ENCODE assay signal across 13 mouse cellular contexts in genomic region chr14:19968321-19969010, GRCm38 (mm10). TPM values are rescaled to one million over a fixed set of nuclear protein-coding genes. Genes with fewer than 3 reads are reported as not detected.
DNase-seq lines count a peak whose midpoint lies in the region; ATAC-seq and TF ChIP-seq lines count a peak whose summit lies in the region.
"Had no signal": no experiment of that assay in that cellular context is flagged by ENCODE, and none has a peak within 500 bp of the region (broad histone marks: within the 10 kb centered on the region; RNA-seq: fewer than 3 reads in every experiment).

No protein-coding gene starts in this region.

- no peaks in the 10 kb centered on the region for H3K36me3 ChIP-seq in liver, embryonic 16.5 days (ENCODE audit: control insufficient read depth, insufficient read depth)
- H3K36me3 ChIP-seq in heart, embryonic 12.5 days = no peaks in the 10 kb centered on the region
- H3K36me3 ChIP-seq: limb, embryonic 13.5 days had no signal

- no peak overlapping the region; the same call in 1 of the 2 replicates for H3K4me2 ChIP-seq in liver, embryonic 16.5 days (ENCODE audit: low read depth, low read length)
- no peak overlapping the region for H3K4me2 ChIP-seq in heart, embryonic 12.5 days
- H3K4me2 ChIP-seq: limb, embryonic 13.5 days had no signal

- WGBS in bone marrow, adult 2 months = 13% methylated on average over 7 of the region's 7 CpGs
- 33% methylated on average over 7 of the region's 7 CpGs for whole genome bisulfite sequencing in liver, embryonic 16.5 days (ENCODE audit: insufficient replicate concordance)
- 71% methylated on average over 7 of the region's 7 CpGs for WGBS in heart, embryonic 12.5 days

- TF ChIP-seq POLR2A in bone marrow, adult 2 months (IDR thresholded peaks at IDR 0.05; ENCODE audit: borderline replicate concordance, control insufficient read depth, low read depth, low read length) = no peak

- peaks cover 7% of the 10 kb centered on the region for H3K4me1 ChIP-seq in bone marrow, adult 2 months (ENCODE audit: control insufficient read depth, insufficient read depth, low read length)
- H3K4me1 ChIP-seq in liver, embryonic 16.5 days (ENCODE audit: control insufficient read depth, low read depth, low read length) = no peaks in the 10 kb centered on the region; the same call in 1 of the 2 replicates
- H3K4me1 ChIP-seq in heart, embryonic 12.5 days (replicated peaks) = peaks cover 23% of the 10 kb centered on the region

- no peak for TF ChIP-seq CTCF in bone marrow, adult 2 months (IDR thresholded peaks at IDR 0.05; ENCODE audit: control insufficient read depth, insufficient read depth, low read length)

- H3K9ac ChIP-seq in liver, embryonic 16.5 days (ENCODE audit: low read depth, low read length) = no peak overlapping the region
- H3K9ac ChIP-seq in heart, embryonic 12.5 days = no peak overlapping the region
- H3K9ac ChIP-seq: limb, embryonic 13.5 days had no signal

- peak overlapping the region; percentile 72 for H3K27ac ChIP-seq in bone marrow, adult 2 months (ENCODE audit: control insufficient read depth, insufficient read depth, low read depth, low read length, poor library complexity)
- H3K27ac ChIP-seq in liver, embryonic 16.5 days (ENCODE audit: low read length) = peak overlapping the region; percentile 60
- no peak overlapping the region for H3K27ac ChIP-seq in heart, embryonic 12.5 days (ENCODE audit: poor library complexity, severe bottlenecking)
- H3K27ac ChIP-seq: kidney, postnatal 0 days; limb, embryonic 13.5 days had no signal

- intact Hi-C loops in heart, postnatal 36 days (cut with DNase I) = no loop called here

- H3K9me3 ChIP-seq in liver, embryonic 16.5 days (replicated peaks; ENCODE audit: control insufficient read depth, low read length) = no peaks in the 10 kb centered on the region
- no peaks in the 10 kb centered on the region; the same call in 1 of the 2 replicates for H3K9me3 ChIP-seq in heart, embryonic 12.5 days (replicated peaks)

- H3K4me3 ChIP-seq in bone marrow, adult 2 months (replicated peaks; ENCODE audit: control insufficient read depth, low read depth, low read length) = peak overlapping the region; percentile 48
- H3K4me3 ChIP-seq in liver, embryonic 16.5 days (ENCODE audit: low read depth, low read length) = peak overlapping the region; percentile 8; the same call in 1 of the 2 replicates
- H3K4me3 ChIP-seq in heart, embryonic 12.5 days = no peak overlapping the region
- H3K4me3 ChIP-seq: limb, embryonic 13.5 days; myocyte had no signal

- no peak for ATAC-seq in liver, embryonic 16.5 days (ENCODE audit: low read depth)
- ATAC-seq in heart, embryonic 12.5 days (ENCODE audit: insufficient number of reproducible peaks, low FRiP score) = no peak

- DNase-seq in spleen, adult 12 weeks (ENCODE audit: low spot score) = peak; percentile 19
- no peak for DNase-seq in spleen, postnatal 14 days (ENCODE audit: low spot score in 2 of 2)
- DNase-seq in thymus, postnatal 14 days = peak; percentile 43
- no peak for DNase-seq in adrenal gland, postnatal 25 days
- no peak for DNase-seq in heart, postnatal 36 days
- DNase-seq: cerebellum, adult 11 months; heart, postnatal 10 days had no signal

- no peaks in the 10 kb centered on the region for H3K27me3 ChIP-seq in liver, embryonic 16.5 days (ENCODE audit: control insufficient read depth, insufficient read depth, low read depth, low read length)
- H3K27me3 ChIP-seq in heart, embryonic 12.5 days (replicated peaks) = no peaks in the 10 kb centered on the region
- H3K27me3 ChIP-seq: limb, embryonic 13.5 days had no signal

RNA-seq across cellular contexts. Expression of gene Gng2, which starts 9.0 kb away (rescaled TPM):
- 8.7 and 23.1 TPM in 2 replicates for polyA plus RNA-seq in bone marrow, adult 2 months (2011; ENCODE audit: insufficient read depth, insufficient read length, low replicate concordance, missing spikeins)
- 9.4 and 11.6 TPM in 2 replicates for polyA plus RNA-seq in liver, embryonic 16.5 days (2015; fragmentation: Nextera tagmentation; extraction: Ambion mirVana)
- polyA plus RNA-seq in heart, embryonic 12.5 days (2016; fragmentation: Nextera tagmentation; extraction: Ambion mirVana) = 31.2 and 37.7 TPM in 2 replicates
- 24.6 and 36.2 TPM in 2 replicates for total RNA-seq in adrenal gland, postnatal 25 days (2021)
- 10 to 100 TPM in 1 of 2 experiments, 1 to 10 TPM in 1; 8.7 to 13.6 TPM for total RNA-seq in heart, postnatal 36 days (2021)

Comparison
In these comparisons a context has a peak if more than half of its experiments do, and no peak if none do; other contexts are left out.
1. DNase-seq: peak in spleen, adult 12 weeks (single experiment) and thymus, postnatal 14 days (single experiment); none in spleen, postnatal 14 days (0 of 2), adrenal gland, postnatal 25 days (single experiment) and heart, postnatal 36 days (0 of 2).